Mouse (Mus musculus): ENCODE measurements at regions not wholly inside any gene's neighbourhood (a gene's known extent, or its start where the extent isn't known, plus 50 kb on each side); places are given as distances from the start of the nearest gene placed in this dataset.
"Not testable (repeated sequence)": the region's sequence is repeated elsewhere in the genome, so short reads cannot be mapped to it uniquely, and the experiment has no call there.

DNA sequence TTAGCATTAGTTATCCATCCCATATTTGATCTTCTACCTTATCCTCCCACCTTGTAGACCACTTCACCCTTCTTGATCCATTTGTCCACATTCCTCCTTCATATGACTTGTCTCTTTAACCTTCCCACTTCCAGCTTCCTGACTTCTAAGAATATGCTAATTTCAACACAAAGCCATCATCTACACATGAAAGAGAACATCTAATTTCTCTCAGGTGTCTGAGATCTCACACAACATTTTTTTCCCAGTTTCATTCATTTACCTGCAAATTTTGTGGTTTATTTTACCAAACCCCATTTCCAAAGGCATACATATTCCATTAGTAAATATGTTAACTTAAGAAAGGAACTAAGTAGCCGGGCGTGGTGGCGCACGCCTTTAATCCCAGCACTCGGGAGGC is 593.3 kb upstream of the Slc8a1 start:
- ATAC-seq (ENCODE audit: low FRiP score, low TSS enrichment), result no peak

DNA sequence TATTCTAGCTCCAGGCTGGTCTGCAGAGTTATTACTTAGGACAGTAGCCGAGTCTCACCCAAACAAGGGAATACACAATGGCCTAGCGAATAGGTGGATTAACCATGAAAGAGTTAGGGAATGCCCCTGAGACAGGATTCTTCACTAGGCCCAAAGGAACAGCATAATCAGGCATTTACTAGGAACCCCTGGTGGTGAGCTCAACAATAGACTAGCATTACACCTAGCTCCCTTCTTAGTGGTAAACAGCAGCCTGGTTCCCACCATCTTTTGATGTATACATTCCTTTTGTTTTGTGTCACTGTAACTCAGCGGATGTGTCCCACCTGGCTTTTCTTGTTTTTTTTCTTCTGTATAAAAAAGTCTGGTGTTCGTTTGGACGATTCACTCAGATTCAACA is 574.0 kb upstream of the Slc8a1 start:
- Histone ChIP-seq H3K9me3 (ENCODE audit: control insufficient read depth, low read length) (no peaks in the 10 kb centered on the region), H3K4me1 (ENCODE audit: control insufficient read depth, insufficient read depth, low read length) (no peaks in the 10 kb centered on the region), H3K4me3 (replicated peaks; ENCODE audit: low read depth, low read length) (no peak overlapping the region), H3K36me3 (ENCODE audit: control insufficient read depth, insufficient read depth, low read length) (no peaks in the 10 kb centered on the region), H3K27me3 (ENCODE audit: control insufficient read depth, insufficient read depth, low read length) (no peaks in the 10 kb centered on the region), H3K27ac (replicated peaks; ENCODE audit: low read depth, low read length) (no peak overlapping the region), H3K4me2 (ENCODE audit: low read length) (no peak overlapping the region), H3K9ac (replicated peaks; ENCODE audit: low read length) (no peak overlapping the region)
- ATAC-seq (ENCODE audit: low FRiP score, low TSS enrichment), result no peak
- WGBS, result 73% methylated on average over 5 of the region's 5 CpGs
- DNase-seq, result no peak

More for the DNA sequence above, 593.3 kb upstream of the Slc8a1 start:
- no peaks in the 10 kb centered on the region for H3K36me3 ChIP-seq (ENCODE audit: control insufficient read depth, insufficient read depth, low read length)
- H3K9me3 ChIP-seq (ENCODE audit: control insufficient read depth, low read length), result no peaks in the 10 kb centered on the region
- no peak for DNase-seq
- no peaks in the 10 kb centered on the region for H3K27me3 ChIP-seq (ENCODE audit: control insufficient read depth, insufficient read depth, low read length)
- H3K9ac ChIP-seq (replicated peaks; ENCODE audit: low read length), result no peak overlapping the region
- no peaks in the 10 kb centered on the region for H3K4me1 ChIP-seq (ENCODE audit: control insufficient read depth, insufficient read depth, low read length)
- WGBS, result 92% methylated on average over 5 of the region's 5 CpGs
- no peak overlapping the region for H3K4me3 ChIP-seq (replicated peaks; ENCODE audit: low read depth, low read length)
- H3K4me2 ChIP-seq (ENCODE audit: low read length), result no peak overlapping the region
- H3K27ac ChIP-seq (replicated peaks; ENCODE audit: low read depth, low read length), result no peak overlapping the region

DNA sequence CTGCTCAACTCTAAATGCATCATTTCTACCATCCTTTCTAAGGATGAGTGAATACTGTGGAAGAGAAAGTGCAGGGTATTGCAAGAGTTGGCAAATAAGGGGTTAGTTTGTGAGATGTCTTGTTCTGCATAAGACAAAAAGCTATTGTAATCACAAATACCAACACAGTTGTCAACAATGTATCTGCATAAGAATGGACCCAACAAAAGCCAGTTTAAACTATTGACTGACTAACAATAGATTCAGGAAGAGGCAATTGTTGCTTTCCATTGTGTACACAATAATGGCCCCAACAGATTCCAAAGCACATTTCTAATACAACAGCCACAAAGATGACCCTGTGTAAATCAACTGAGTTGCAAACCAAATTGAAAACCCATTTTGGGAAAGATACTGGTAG is 568.2 kb upstream of the Slc8a1 start:
- Histone ChIP-seq H3K4me3 (replicated peaks; ENCODE audit: low read depth, low read length) (no peak overlapping the region), H3K9ac (replicated peaks; ENCODE audit: low read length) (no peak overlapping the region), H3K36me3 (ENCODE audit: control insufficient read depth, insufficient read depth, low read length) (no peaks in the 10 kb centered on the region), H3K27ac (replicated peaks; ENCODE audit: low read depth, low read length) (no peak overlapping the region), H3K27me3 (ENCODE audit: control insufficient read depth, insufficient read depth, low read length) (no peaks in the 10 kb centered on the region), H3K4me2 (ENCODE audit: low read length) (no peak overlapping the region), H3K9me3 (ENCODE audit: control insufficient read depth, low read length) (no peaks in the 10 kb centered on the region), H3K4me1 (ENCODE audit: control insufficient read depth, insufficient read depth, low read length) (no peaks in the 10 kb centered on the region)
- DNase-seq (no peak), ATAC-seq (ENCODE audit: low FRiP score, low TSS enrichment) (no peak)

DNA sequence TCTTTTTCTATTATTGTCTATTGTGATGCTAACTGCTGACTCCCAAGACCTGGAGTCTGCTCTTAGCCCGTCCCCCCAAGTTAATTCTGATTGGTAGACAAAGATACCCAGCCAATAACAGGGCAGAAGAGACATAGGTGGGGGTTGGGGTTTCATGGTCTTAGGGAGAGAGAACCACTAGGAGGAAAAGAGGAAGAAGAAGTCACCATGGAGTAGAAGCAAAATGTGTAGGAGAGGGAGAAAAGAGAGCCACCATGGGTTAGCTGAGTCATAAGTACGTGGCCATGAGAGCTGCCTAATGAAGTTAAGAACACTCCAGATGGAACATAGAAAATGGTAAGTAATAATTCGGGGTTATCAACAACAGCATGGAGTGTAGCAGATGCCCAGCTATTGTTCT is 539.6 kb upstream of the Slc8a1 start:
- Histone ChIP-seq H3K9me3 (ENCODE audit: control insufficient read depth, low read length) (no peaks in the 10 kb centered on the region), H3K4me2 (ENCODE audit: low read length) (no peak overlapping the region), H3K4me3 (replicated peaks; ENCODE audit: low read depth, low read length) (no peak overlapping the region), H3K4me1 (ENCODE audit: control insufficient read depth, insufficient read depth, low read length) (no peaks in the 10 kb centered on the region), H3K27me3 (ENCODE audit: control insufficient read depth, insufficient read depth, low read length) (no peaks in the 10 kb centered on the region), H3K9ac (replicated peaks; ENCODE audit: low read length) (no peak overlapping the region), H3K36me3 (ENCODE audit: control insufficient read depth, insufficient read depth, low read length) (no peaks in the 10 kb centered on the region), H3K27ac (replicated peaks; ENCODE audit: low read depth, low read length) (no peak overlapping the region)
- ATAC-seq (ENCODE audit: low FRiP score, low TSS enrichment) (no peak), DNase-seq (no peak)
- 81% methylated on average over 3 of the region's 3 CpGs for WGBS

DNA sequence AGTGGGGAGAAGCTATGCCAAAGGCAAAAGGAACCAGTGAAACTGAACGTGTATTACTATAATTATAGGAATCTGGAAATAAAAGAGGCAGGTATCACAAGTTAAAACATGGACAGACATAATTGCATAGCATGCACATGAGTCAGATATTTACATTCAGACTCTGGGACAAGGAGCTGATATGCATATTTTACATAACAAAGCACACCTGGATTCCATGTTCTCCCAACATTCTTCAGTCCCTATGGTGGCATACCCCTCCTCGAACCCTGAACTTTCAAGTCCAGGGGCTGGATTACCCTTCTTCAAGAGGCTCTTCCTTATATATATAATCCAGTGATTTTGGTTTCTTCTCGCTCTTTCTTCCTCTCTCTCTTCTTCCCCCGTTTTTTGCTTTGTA is 535.8 kb upstream of the Slc8a1 start:
- Histone ChIP-seq H3K27ac (replicated peaks; ENCODE audit: low read depth, low read length) (no peak overlapping the region), H3K9ac (replicated peaks; ENCODE audit: low read length) (no peak overlapping the region), H3K27me3 (ENCODE audit: control insufficient read depth, insufficient read depth, low read length) (no peaks in the 10 kb centered on the region), H3K4me2 (ENCODE audit: low read length) (no peak overlapping the region), H3K4me1 (ENCODE audit: control insufficient read depth, insufficient read depth, low read length) (no peaks in the 10 kb centered on the region), H3K4me3 (replicated peaks; ENCODE audit: low read depth, low read length) (no peak overlapping the region), H3K9me3 (ENCODE audit: control insufficient read depth, low read length) (no peaks in the 10 kb centered on the region), H3K36me3 (ENCODE audit: control insufficient read depth, insufficient read depth, low read length) (no peaks in the 10 kb centered on the region)
- no peak for ATAC-seq (ENCODE audit: low FRiP score, low TSS enrichment)
- DNase-seq, result no peak
- WGBS, result 85% methylated on average over 4 of the region's 4 CpGs

DNA sequence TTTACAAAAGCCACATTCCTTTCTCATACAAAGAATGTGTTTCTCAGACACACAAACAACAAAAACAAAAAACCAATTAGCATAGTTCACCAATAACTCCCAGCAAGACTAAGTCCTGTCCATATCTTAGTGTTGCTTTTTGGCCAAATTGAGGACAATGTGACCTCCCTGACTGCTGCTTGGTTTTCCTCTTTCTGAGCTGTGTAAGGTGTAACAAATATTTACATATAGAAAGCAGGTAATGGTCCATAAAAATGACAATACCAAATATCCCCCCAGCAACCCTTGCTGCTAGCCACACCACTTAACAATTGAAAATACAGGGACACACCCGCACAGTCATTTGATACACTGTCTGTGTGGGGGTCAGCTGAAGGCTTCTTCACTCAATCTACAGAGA is 534.7 kb upstream of the Slc8a1 start:
- Histone ChIP-seq H3K9ac (replicated peaks; ENCODE audit: low read length) (no peak overlapping the region), H3K27me3 (ENCODE audit: control insufficient read depth, insufficient read depth, low read length) (no peaks in the 10 kb centered on the region), H3K4me3 (replicated peaks; ENCODE audit: low read depth, low read length) (no peak overlapping the region), H3K27ac (replicated peaks; ENCODE audit: low read depth, low read length) (no peak overlapping the region), H3K36me3 (ENCODE audit: control insufficient read depth, insufficient read depth, low read length) (no peaks in the 10 kb centered on the region), H3K4me1 (ENCODE audit: control insufficient read depth, insufficient read depth, low read length) (no peaks in the 10 kb centered on the region), H3K9me3 (ENCODE audit: control insufficient read depth, low read length) (no peaks in the 10 kb centered on the region), H3K4me2 (ENCODE audit: low read length) (no peak overlapping the region)
- DNase-seq (no peak), ATAC-seq (ENCODE audit: low FRiP score, low TSS enrichment) (no peak)
- 95% methylated on average over 1 of the region's 1 CpGs for WGBS

DNA sequence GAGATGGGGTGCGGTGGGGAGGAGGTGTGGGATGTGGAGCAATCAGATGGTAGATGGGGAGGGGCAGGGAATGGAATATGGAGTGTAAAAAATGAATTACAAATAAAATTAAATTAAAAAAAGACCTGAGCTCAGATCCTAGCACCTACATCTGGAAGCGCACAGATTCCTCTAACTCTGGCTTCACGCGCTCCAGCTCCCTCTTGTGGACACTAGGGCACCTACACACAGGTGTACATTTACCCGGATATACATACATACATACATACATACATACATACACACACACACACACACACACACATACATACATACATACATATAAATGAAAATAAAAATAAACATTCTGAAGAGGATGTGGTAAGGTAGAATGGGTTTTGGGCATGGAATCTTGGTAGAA is 528.7 kb upstream of the Slc8a1 start:
- not testable (repeated sequence) for H3K27ac ChIP-seq (replicated peaks; ENCODE audit: low read depth, low read length)

DNA sequence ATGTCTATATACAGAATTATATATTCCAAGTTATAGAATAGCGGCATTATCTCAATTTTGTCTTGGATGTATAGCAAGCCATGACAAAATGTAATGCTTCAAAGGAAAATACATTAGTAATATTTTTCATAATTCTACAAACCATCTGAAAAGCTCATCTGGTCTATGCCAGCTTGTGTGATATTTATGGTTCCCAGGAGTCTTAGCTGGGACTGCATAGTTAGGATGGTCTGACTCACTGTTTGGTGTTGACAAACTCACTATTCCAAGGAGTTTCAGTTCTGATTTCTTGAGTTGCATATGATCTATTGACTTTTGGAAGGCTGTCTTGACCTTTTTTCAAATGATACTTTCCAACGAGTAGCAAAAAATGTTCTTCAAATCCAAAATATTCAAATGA is 514.2 kb upstream of the Slc8a1 start:
- 94% methylated on average over 2 of the region's 2 CpGs for WGBS
- H3K4me2 ChIP-seq (ENCODE audit: low read length), result no peak overlapping the region
- no peak for DNase-seq

More for the DNA sequence above, 528.7 kb upstream of the Slc8a1 start:
- WGBS, result 98% methylated on average over 5 of the region's 5 CpGs
- not testable (repeated sequence) for H3K4me3 ChIP-seq (replicated peaks; ENCODE audit: low read depth, low read length); H3K4me1 ChIP-seq (ENCODE audit: control insufficient read depth, insufficient read depth, low read length); ATAC-seq (ENCODE audit: low FRiP score, low TSS enrichment); H3K27me3 ChIP-seq (ENCODE audit: control insufficient read depth, insufficient read depth, low read length); DNase-seq; H3K9me3 ChIP-seq (ENCODE audit: control insufficient read depth, low read length); H3K36me3 ChIP-seq (ENCODE audit: control insufficient read depth, insufficient read depth, low read length); H3K4me2 ChIP-seq (ENCODE audit: low read length); H3K9ac ChIP-seq (replicated peaks; ENCODE audit: low read length)

DNA sequence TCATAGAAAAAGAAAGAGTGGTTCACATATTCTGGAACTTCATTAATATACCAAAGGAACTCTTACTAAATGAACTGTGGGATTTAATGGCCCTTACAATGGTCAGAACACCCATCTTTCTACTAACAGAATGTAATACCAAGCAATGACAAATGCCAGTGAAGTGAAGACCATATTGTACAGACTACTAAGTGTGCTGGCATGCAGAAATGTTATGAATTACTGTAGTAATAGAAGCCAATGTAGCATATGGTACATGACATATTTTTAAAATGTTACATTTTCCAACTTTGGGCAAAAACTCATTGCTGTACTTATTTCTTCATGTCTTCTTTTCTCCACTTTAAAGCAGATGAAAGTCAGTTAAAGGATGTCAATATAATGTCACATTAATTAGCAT is 513.7 kb upstream of the Slc8a1 start:
- ATAC-seq (ENCODE audit: low FRiP score, low TSS enrichment), result no peak
- H3K9me3 ChIP-seq (ENCODE audit: control insufficient read depth, low read length), result no peaks in the 10 kb centered on the region
- H3K27me3 ChIP-seq (ENCODE audit: control insufficient read depth, insufficient read depth, low read length), result no peaks in the 10 kb centered on the region
- DNase-seq, result no peak
- no peaks in the 10 kb centered on the region for H3K36me3 ChIP-seq (ENCODE audit: control insufficient read depth, insufficient read depth, low read length)
- no peak overlapping the region for H3K27ac ChIP-seq (replicated peaks; ENCODE audit: low read depth, low read length)
- no peak overlapping the region for H3K4me2 ChIP-seq (ENCODE audit: low read length)
- H3K9ac ChIP-seq (replicated peaks; ENCODE audit: low read length), result no peak overlapping the region
- no peak overlapping the region for H3K4me3 ChIP-seq (replicated peaks; ENCODE audit: low read depth, low read length)
- H3K4me1 ChIP-seq (ENCODE audit: control insufficient read depth, insufficient read depth, low read length), result no peaks in the 10 kb centered on the region

More for the DNA sequence above, 514.2 kb upstream of the Slc8a1 start:
- no peak overlapping the region for H3K27ac ChIP-seq (replicated peaks; ENCODE audit: low read depth, low read length)
- H3K36me3 ChIP-seq (ENCODE audit: control insufficient read depth, insufficient read depth, low read length), result no peaks in the 10 kb centered on the region
- no peak overlapping the region for H3K4me3 ChIP-seq (replicated peaks; ENCODE audit: low read depth, low read length)
- no peaks in the 10 kb centered on the region for H3K27me3 ChIP-seq (ENCODE audit: control insufficient read depth, insufficient read depth, low read length)
- H3K4me1 ChIP-seq (ENCODE audit: control insufficient read depth, insufficient read depth, low read length), result no peaks in the 10 kb centered on the region
- no peaks in the 10 kb centered on the region for H3K9me3 ChIP-seq (ENCODE audit: control insufficient read depth, low read length)
- no peak for ATAC-seq (ENCODE audit: low FRiP score, low TSS enrichment)
- H3K9ac ChIP-seq (replicated peaks; ENCODE audit: low read length), result no peak overlapping the region

Measured in midbrain, embryonic 14.5 days (tissue).